Mouse (Mus musculus) hindbrain, postnatal 0 days (tissue): ENCODE results near the gene Ptov1. TPM values are rescaled to one million over a fixed set of nuclear protein-coding genes. Genes with fewer than 3 reads are reported as not detected.
"Not testable (repeated sequence)": the region's sequence is repeated elsewhere in the genome, so short reads cannot be mapped to it uniquely, and the experiment has no call there.

Source experiments
- ATAC-seq: fragments of 200-750 bp; cut with Nextera tagmentation; 2 replicates; pipeline ENCODE4 v1.8.0; 2017; ENCODE audit warnings: mild to moderate bottlenecking, moderate TSS enrichment, moderate library complexity
- DNase-seq: peaks from one replicate; pipeline ENCODE4 v3.0.0-alpha.2; 2015; ENCODE audit warnings: low spot score
- H3K27ac ChIP-seq: fragments of 300-500 bp; sonication (generic); 2 replicates; pipeline ENCODE4 v1.5.1; 2014; ENCODE audit warnings: mild to moderate bottlenecking
- H3K27me3 ChIP-seq: fragments of 300-500 bp; sonication (generic); 2 replicates; pipeline ENCODE4 v1.6.1; 2014; ENCODE audit warnings: low read length, mixed read lengths; ENCODE audit not compliant: insufficient read depth
- H3K36me3 ChIP-seq: fragments of 300-500 bp; sonication (generic); 2 replicates; pipeline ENCODE4 v1.6.1; 2014; ENCODE audit warnings: low read length, mixed read lengths; ENCODE audit not compliant: insufficient read depth
- H3K4me1 ChIP-seq: fragments of 300-500 bp; sonication (generic); 2 replicates; pipeline ENCODE4 v1.6.1; 2014; ENCODE audit warnings: antibody characterized with exemption, low read length, mixed read lengths; ENCODE audit not compliant: insufficient read depth
- H3K4me2 ChIP-seq: fragments of 300-500 bp; sonication (generic); 2 replicates; pipeline ENCODE4 v1.6.1; 2014; ENCODE audit warnings: low read depth, mild to moderate bottlenecking, low read length, moderate library complexity, mixed read lengths
- H3K4me3 ChIP-seq: fragments of 300-500 bp; sonication (generic); 2 replicates; pipeline ENCODE4 v1.5.1; 2014; ENCODE audit warnings: low read length
- H3K9ac ChIP-seq: fragments of 300-500 bp; sonication (generic); replicated peaks from 2 replicates; pipeline ENCODE4 v1.6.1; 2014; ENCODE audit warnings: mild to moderate bottlenecking, low read length, moderate library complexity, mixed read lengths
- H3K9me3 ChIP-seq: fragments of 300-500 bp; sonication (generic); 2 replicates; pipeline ENCODE4 v1.6.1; 2016; ENCODE audit warnings: low read length, mixed read lengths
- CTCF ChIP-seq: IDR thresholded peaks from 2 replicates; pipeline ENCODE4 v1.5.1; 2016; ENCODE audit warnings: antibody characterized with exemption, control low read depth, low read depth
- WGBS: fragments of 180-500 bp; shearing (Covaris S2); extraction: QIAGEN DNeasy Blood & Tissue Kit; methylation state at CpG from one replicate; pipeline ENCODE4 v1.1.7; 2014; 5-methylcytosine and 5-hydroxymethylcytosine counted together
- polyA plus RNA-seq: library from polyadenylated mRNA; unstranded; fragments of >200 nt; fragmentation: Nextera tagmentation; extraction: Ambion mirVana; gene quantifications from 2 replicates; pipeline ENCODE4 v1.2.1, GENCODE M21; 2015
- total RNA-seq: library from RNA; depleted of rRNA; stranded (reverse); fragments of >200 nt; gene quantifications from 2 replicates; pipeline ENCODE4 v1.2.3, GENCODE M21; 2014

The Ptov1 gene
- total and polyA plus RNA-seq, 2 experiments from 2014 or later: 438 to 597 TPM

DNA sequence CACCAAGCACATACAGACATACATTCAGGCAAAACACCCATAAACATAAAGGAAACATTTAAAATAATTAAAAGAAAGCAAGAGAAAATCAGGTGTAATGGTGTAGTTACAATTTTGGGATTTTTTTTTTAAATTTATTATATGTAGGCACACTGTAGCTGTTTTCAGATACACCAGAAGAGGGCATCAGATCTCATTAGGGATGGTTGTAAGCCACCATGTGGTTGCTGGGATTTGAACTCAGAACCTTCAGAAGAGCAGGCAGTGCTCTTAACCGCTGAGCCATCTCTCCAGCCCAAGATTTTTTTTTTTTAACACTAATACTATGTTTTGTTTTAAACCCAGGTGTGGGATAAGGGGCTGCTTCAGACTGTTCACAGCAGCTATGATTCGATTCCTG, 2.2 kb upstream of the Ptov1 start:
- H3K9ac ChIP-seq, H3K27me3 ChIP-seq, ATAC-seq, H3K27ac ChIP-seq, H3K9me3 ChIP-seq, H3K4me2 ChIP-seq, H3K36me3 ChIP-seq, DNase-seq, H3K4me3 ChIP-seq: not testable (repeated sequence)
- H3K4me1 ChIP-seq: peaks cover 22% of the 10 kb centered on the region
- TF ChIP-seq CTCF: peak; percentile 22
- WGBS: 90% methylated on average over 2 of the region's 2 CpGs

DNA sequence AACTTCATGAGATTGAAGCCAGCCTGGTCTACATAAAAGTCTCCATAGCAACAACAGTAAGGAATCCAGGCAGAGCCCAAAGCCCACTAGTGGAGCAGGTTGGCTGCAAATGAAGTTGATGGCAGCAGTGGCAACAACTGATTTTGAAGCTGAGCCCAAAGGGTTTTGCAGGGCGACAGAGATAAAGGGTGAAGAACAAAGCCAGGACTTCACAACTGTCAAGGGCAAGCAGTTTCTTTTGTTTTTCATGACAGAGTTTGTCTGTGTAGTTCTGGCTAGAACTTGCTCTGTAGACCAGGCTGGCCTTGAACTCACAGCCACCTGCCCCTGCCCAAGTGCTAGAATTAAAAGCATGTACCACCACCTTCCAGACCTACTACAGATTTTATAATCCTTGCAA, 1.6 kb upstream of the Ptov1 start:
- WGBS: 27% methylated on average over 1 of the region's 1 CpGs
- no peak for TF ChIP-seq CTCF
- DNase-seq (no peak), ATAC-seq (no peak)
- peaks cover 5% of the 10 kb centered on the region; the same call in 1 of the 2 replicates for H3K36me3 ChIP-seq
- no peak overlapping the region for H3K27ac ChIP-seq
- H3K27me3 ChIP-seq: no peaks in the 10 kb centered on the region
- no peak overlapping the region for H3K4me3 ChIP-seq
- no peak overlapping the region for H3K9ac ChIP-seq
- H3K4me1 ChIP-seq: peaks cover 27% of the 10 kb centered on the region
- H3K9me3 ChIP-seq: no peaks in the 10 kb centered on the region
- H3K4me2 ChIP-seq: no peak overlapping the region

DNA sequence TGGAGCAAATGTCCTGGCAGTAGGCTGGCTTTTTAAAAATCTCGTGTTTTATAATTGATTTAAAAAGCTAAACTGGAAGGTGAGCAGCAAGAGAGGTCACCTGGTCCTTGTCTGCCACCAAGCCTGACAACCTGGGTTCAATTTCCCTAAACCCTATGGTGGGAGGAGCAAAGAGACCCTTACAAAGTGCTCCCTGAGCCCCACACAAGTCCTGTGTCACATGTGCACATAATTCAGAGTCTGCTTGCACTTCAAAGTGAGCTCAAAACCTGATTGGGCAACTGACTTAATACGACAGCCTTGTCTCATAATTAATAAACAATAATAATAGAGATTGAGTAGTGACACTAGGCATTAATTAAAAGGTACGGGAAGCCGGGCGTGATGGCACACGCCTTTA, 1.0 kb upstream of the Ptov1 start:
- no peak for ATAC-seq
- Histone ChIP-seq H3K36me3 (no peaks in the 10 kb centered on the region), H3K27ac (peak overlapping the region; percentile 100), H3K4me1 (peaks cover 31% of the 10 kb centered on the region), H3K9ac (peak overlapping the region; percentile 99; the same call in 1 of the 2 replicates), H3K9me3 (no peaks in the 10 kb centered on the region), H3K27me3 (no peaks in the 10 kb centered on the region), H3K4me3 (no peak overlapping the region), H3K4me2 (peak overlapping the region; percentile 63; the same call in 1 of the 2 replicates)
- DNase-seq: no peak
- TF ChIP-seq CTCF: no peak
- WGBS: 72% methylated on average over 6 of the region's 6 CpGs

- TF ChIP-seq CTCF: no peak
- H3K27ac ChIP-seq: peak overlapping the region; percentile 100
Observed at GRCm38 (mm10) chr7:44868919-44869696, 480 bp downstream of the Ptov1 start.

DNA sequence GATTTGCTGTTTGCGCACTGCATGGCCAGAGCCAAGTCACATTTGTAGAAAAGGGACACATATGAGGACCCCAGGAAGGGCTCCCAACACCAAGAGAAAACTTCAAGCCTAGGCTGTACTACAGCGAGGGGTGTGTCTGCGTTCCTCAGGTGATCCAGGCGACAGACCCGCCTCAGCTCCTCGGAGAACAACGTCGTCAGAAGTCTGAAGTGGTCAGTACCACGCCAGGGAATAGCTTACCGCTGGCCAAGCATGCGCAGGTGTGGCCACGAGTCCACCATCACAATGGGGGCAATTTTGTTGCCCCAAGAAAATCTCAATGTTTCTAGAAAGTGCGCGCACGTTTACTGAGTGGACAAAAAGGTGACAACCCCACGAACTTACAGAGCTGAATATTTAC, 1.1 kb downstream of the Ptov1 start:
- peaks cover 12% of the 10 kb centered on the region for H3K36me3 ChIP-seq
- no peaks in the 10 kb centered on the region for H3K9me3 ChIP-seq
- peaks cover 31% of the 10 kb centered on the region for H3K4me1 ChIP-seq
- WGBS: 4% methylated on average over 16 of the region's 16 CpGs
- peak overlapping the region; percentile 99 for H3K4me3 ChIP-seq
- H3K9ac ChIP-seq: peak overlapping the region; percentile 99
- no peak for ATAC-seq
- no peak overlapping the region for H3K27ac ChIP-seq
- H3K4me2 ChIP-seq: peak overlapping the region; percentile 63
- TF ChIP-seq CTCF: no peak
- H3K27me3 ChIP-seq: no peaks in the 10 kb centered on the region
- DNase-seq: no peak

More at GRCm38 (mm10) chr7:44868919-44869696, 480 bp downstream of the Ptov1 start:
- no peaks in the 10 kb centered on the region for H3K27me3 ChIP-seq
- H3K4me3 ChIP-seq: peak overlapping the region; percentile 99
- ATAC-seq: peak; percentile 5
- under 1% methylated on average over 85 of the region's 108 CpGs for whole genome bisulfite sequencing
- no peaks in the 10 kb centered on the region for H3K9me3 ChIP-seq
- peak overlapping the region; percentile 99 for H3K9ac ChIP-seq
- peaks cover 31% of the 10 kb centered on the region for H3K4me1 ChIP-seq
- DNase-seq: peak; percentile 75
- peak overlapping the region; percentile 63 for H3K4me2 ChIP-seq
- peaks cover 5% of the 10 kb centered on the region for H3K36me3 ChIP-seq

DNA sequence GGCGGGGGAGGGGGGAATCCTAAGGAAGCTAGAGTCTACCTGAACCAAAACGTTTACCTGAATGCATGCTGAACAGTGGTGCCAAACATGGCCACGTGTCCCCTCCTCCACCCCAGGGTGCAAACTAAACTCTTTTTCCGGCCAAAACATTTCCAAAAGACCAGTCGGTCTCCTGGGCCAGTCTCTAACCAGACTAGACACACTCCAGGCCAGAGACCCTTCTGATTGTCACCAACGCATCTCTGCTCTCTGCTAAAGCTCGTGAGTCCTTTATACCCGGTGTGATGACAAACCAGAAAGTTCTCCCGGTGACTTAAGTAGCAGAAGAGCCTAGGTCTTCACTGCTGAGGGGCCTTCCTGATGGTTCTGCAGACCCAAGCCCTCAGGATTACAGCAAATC, 1.8 kb downstream of the Ptov1 start:
- Histone ChIP-seq H3K9me3 (no peaks in the 10 kb centered on the region), H3K9ac (peak overlapping the region; percentile 99; the same call in 1 of the 2 replicates), H3K4me2 (peak overlapping the region; percentile 63), H3K4me3 (peak overlapping the region; percentile 99), H3K4me1 (peaks cover 31% of the 10 kb centered on the region), H3K36me3 (peaks cover 18% of the 10 kb centered on the region), H3K27ac (no peak overlapping the region), H3K27me3 (no peaks in the 10 kb centered on the region)
- WGBS: 28% methylated on average over 9 of the region's 9 CpGs
- DNase-seq: no peak
- no peak for ATAC-seq
- no peak for TF ChIP-seq CTCF
